Mouse (Mus musculus) myocyte (in vitro differentiated cells): ENCODE data around the gene Herc6. TPM values are rescaled to one million over a fixed set of nuclear protein-coding genes. Genes with fewer than 3 reads are reported as not detected.

Experiments
- H3K27me3 ChIP-seq: one replicate; pipeline ENCODE4 v1.6.1; 2011; ENCODE audit not compliant: control insufficient read depth, insufficient read depth, insufficient read length
- H3K36me3 ChIP-seq: one replicate; pipeline ENCODE4 v1.6.1; 2011; ENCODE audit not compliant: control insufficient read depth, insufficient read depth
- H3K4me2 ChIP-seq: one replicate; pipeline ENCODE4 v1.6.1; 2011; ENCODE audit warnings: low read depth, control low read depth
- H3K4me3 ChIP-seq: one replicate; pipeline ENCODE4 v1.5.1; 2011; ENCODE audit warnings: mild to moderate bottlenecking, control low read depth, moderate library complexity
- H3K79me2 ChIP-seq: one replicate; pipeline ENCODE4 v1.6.1; 2011; ENCODE audit not compliant: control insufficient read depth, insufficient read depth
- H3ac ChIP-seq: one replicate; pipeline ENCODE4 v1.6.1; 2011; ENCODE audit not compliant: control insufficient read depth, insufficient read length
- CEBPB ChIP-seq: IDR thresholded peaks from 2 replicates; pipeline ENCODE4 v1.6.1; 2011; ENCODE audit warnings: mild to moderate bottlenecking, moderate library complexity; ENCODE audit not compliant: poor library complexity, insufficient read depth, severe bottlenecking
- E2F4 ChIP-seq: IDR thresholded peaks from one replicate; pipeline ENCODE4 v1.6.1; 2011; ENCODE audit warnings: mild to moderate bottlenecking, control low read depth, moderate library complexity; ENCODE audit not compliant: insufficient read depth
- MAX ChIP-seq: IDR thresholded peaks from one replicate; pipeline ENCODE4 v1.6.1; 2011; ENCODE audit warnings: low read depth, mild to moderate bottlenecking, control low read depth
- MYOD1 ChIP-seq, 3 experiments: IDR thresholded peaks; one replicate each; pipeline ENCODE4 v1.6.1; 2011; ENCODE audit warnings: control low read depth in 2 of 3, low read depth in 2 of 3, mild to moderate bottlenecking in 2 of 3, moderate library complexity in 1 of 3; ENCODE audit not compliant: insufficient read length in 2 of 3, control insufficient read depth in 1 of 3
- MYOG ChIP-seq, 3 experiments: IDR thresholded peaks; one replicate each; pipeline ENCODE4 v1.6.1; 2011; ENCODE audit warnings: control low read depth in 2 of 3, low read depth in 2 of 3, mild to moderate bottlenecking in 2 of 3; ENCODE audit not compliant: insufficient read length in 2 of 3, control insufficient read depth in 1 of 3, insufficient read depth in 1 of 3
- POLR2A ChIP-seq: IDR thresholded peaks from one replicate; pipeline ENCODE4 v1.6.1; 2011; ENCODE audit warnings: low read depth, mild to moderate bottlenecking, control low read depth, moderate library complexity; ENCODE audit not compliant: insufficient read length
- POLR2AphosphoS2 ChIP-seq: IDR thresholded peaks from one replicate; pipeline ENCODE4 v1.6.1; 2011; ENCODE audit warnings: low read depth, control low read depth; ENCODE audit not compliant: insufficient read length
- REST ChIP-seq: IDR thresholded peaks from one replicate; pipeline ENCODE4 v1.6.1; 2011; ENCODE audit warnings: mild to moderate bottlenecking, control low read depth, moderate library complexity; ENCODE audit not compliant: insufficient read depth, insufficient read length
- SRF ChIP-seq: IDR thresholded peaks from one replicate; pipeline ENCODE4 v1.6.1; 2011; ENCODE audit warnings: low read depth; ENCODE audit not compliant: control insufficient read depth, insufficient read length
- TCF12 ChIP-seq: IDR thresholded peaks from one replicate; pipeline ENCODE4 v1.6.1; 2011; ENCODE audit warnings: mild to moderate bottlenecking, control low read depth; ENCODE audit not compliant: poor library complexity, insufficient read depth, severe bottlenecking
- TCF3 ChIP-seq: IDR thresholded peaks from one replicate; pipeline ENCODE4 v1.6.1; 2011; ENCODE audit warnings: low read depth, control low read depth; ENCODE audit not compliant: insufficient read length
- USF1 ChIP-seq: IDR thresholded peaks from one replicate; pipeline ENCODE4 v1.6.1; 2011; ENCODE audit warnings: low read depth, mild to moderate bottlenecking, control low read depth, moderate library complexity
- polyA plus RNA-seq: library from polyadenylated mRNA; unstranded; fragments of >200 nt; fragmentation: generic; extraction: Trizol; gene quantifications from one replicate; pipeline ENCODE4 v1.2.1, GENCODE M21; 2012; ENCODE audit warnings: missing spikeins

The Herc6 gene
- polyA plus RNA-seq, 1 experiment: 0.44 TPM

- H3K79me2 ChIP-seq: no peaks in the 10 kb centered on the region
- TF ChIP-seq MYOD1 (IDR thresholded peaks at IDR 0.05; ENCODE audit: control insufficient read depth in 1 of 3, insufficient read length in 2 of 3, low read depth in 2 of 3) (no peak), REST (no peak), E2F4 (no peak), POLR2A (no peak), TCF3 (no peak), MAX (no peak), TCF12 (no peak), CEBPB (no peak)
- H3ac ChIP-seq: no peak overlapping the region
- no peaks in the 10 kb centered on the region for H3K36me3 ChIP-seq
- no peak overlapping the region for H3K4me2 ChIP-seq
- no peaks in the 10 kb centered on the region for H3K27me3 ChIP-seq
- H3K4me3 ChIP-seq: no peak overlapping the region
Measured at GRCm38 (mm10) chr6:57607999-57608398, 27.2 kb downstream of the Herc6 start.

DNA sequence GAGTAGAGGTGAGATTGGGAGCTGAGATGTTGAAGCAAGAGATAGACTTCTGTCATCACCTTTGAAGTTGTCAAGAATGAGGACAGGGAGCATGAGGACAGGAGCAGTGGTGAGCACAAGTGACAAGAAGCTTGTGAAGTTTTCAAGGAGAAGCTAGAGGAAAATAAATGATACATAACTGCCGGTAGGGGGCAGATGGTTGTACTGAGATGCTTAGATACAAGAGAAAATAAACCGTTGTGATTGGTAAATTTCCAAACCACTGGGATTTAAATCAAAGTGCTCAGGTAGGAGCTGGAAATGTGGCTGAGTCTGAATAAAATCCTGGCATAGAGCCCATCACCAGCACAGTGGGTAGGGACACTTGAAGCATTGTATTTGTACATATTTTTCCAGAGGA, 28.8 kb downstream of the Herc6 start:
- no peak overlapping the region for H3ac ChIP-seq
- no peaks in the 10 kb centered on the region for H3K36me3 ChIP-seq
- H3K4me2 ChIP-seq: no peak overlapping the region
- no peaks in the 10 kb centered on the region for H3K27me3 ChIP-seq
- H3K79me2 ChIP-seq: no peaks in the 10 kb centered on the region
- TF ChIP-seq MAX (no peak), POLR2AphosphoS2 (no peak), MYOG (IDR thresholded peaks at IDR 0.05; ENCODE audit: control insufficient read depth in 1 of 3, insufficient read depth in 1 of 3, insufficient read length in 2 of 3, low read depth in 2 of 3) (no peak), TCF3 (no peak), SRF (no peak), REST (no peak), POLR2A (no peak), MYOD1 (IDR thresholded peaks at IDR 0.05; ENCODE audit: control insufficient read depth in 1 of 3, insufficient read length in 2 of 3, low read depth in 2 of 3) (no peak), E2F4 (no peak), TCF12 (no peak), USF1 (no peak), CEBPB (no peak)
- H3K4me3 ChIP-seq: no peak overlapping the region

DNA sequence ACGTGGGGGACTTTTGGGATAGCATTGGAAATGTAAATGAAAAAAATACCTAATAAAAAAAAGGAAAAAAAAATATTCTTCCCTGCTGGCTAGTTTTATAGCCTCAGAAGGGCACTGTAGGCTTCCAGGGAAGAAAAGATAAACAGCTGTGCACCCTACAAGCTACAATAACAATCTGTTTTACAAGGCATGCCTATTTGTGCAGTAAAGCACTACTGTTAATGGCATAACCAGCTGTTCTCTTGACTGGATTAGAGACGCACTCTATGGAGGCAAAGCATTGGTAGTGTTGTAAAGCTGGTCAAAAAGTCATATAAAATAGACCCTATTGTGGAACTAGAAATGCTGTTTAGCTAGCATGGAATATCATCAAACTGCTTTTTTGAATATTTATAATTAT, 35.0 kb downstream of the Herc6 start:
- H3K4me2 ChIP-seq: no peak overlapping the region
- H3K79me2 ChIP-seq: no peaks in the 10 kb centered on the region
- H3K4me3 ChIP-seq: no peak overlapping the region
- no peak for TF ChIP-seq USF1
- TF ChIP-seq MYOD1 (IDR thresholded peaks at IDR 0.05; ENCODE audit: control insufficient read depth in 1 of 3, insufficient read length in 2 of 3, low read depth in 2 of 3): no peak
- no peak for TF ChIP-seq MAX
- TF ChIP-seq E2F4: no peak
- no peak overlapping the region for H3ac ChIP-seq
- H3K36me3 ChIP-seq: no peaks in the 10 kb centered on the region
- H3K27me3 ChIP-seq: no peaks in the 10 kb centered on the region

DNA sequence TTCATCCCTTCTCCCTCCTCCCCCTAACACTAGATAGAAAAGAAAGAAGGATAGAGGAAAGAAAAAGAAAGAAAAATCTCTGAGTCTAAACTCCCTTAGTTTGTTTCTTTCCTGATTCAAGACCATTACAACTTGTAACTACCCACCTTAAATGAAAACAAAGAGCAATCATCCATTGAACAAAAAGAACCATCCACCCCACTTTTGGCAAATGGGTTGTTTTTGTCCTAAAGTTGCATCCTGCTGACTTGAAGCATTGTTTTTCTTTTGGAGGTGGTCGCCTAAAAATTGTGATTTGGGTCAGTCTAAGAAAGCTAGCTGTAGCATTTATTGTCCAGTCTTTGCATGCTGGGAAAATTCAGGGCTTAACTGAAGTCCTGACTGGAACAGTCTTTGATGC, 58.7 kb downstream of the Herc6 start:
- TF ChIP-seq CEBPB: no peak
- TF ChIP-seq E2F4: no peak
- TF ChIP-seq TCF3: no peak
- no peak for TF ChIP-seq MAX
- TF ChIP-seq MYOG (IDR thresholded peaks at IDR 0.05; ENCODE audit: control insufficient read depth in 1 of 3, insufficient read depth in 1 of 3, insufficient read length in 2 of 3, low read depth in 2 of 3): no peak
- TF ChIP-seq POLR2A: no peak
- no peak for TF ChIP-seq MYOD1 (IDR thresholded peaks at IDR 0.05; ENCODE audit: control insufficient read depth in 1 of 3, insufficient read length in 2 of 3, low read depth in 2 of 3)
- TF ChIP-seq POLR2AphosphoS2: no peak
- TF ChIP-seq REST: no peak
- TF ChIP-seq TCF12: no peak
- H3K79me2 ChIP-seq: no peaks in the 10 kb centered on the region
- no peaks in the 10 kb centered on the region for H3K27me3 ChIP-seq
- H3K36me3 ChIP-seq: no peaks in the 10 kb centered on the region
- H3K4me3 ChIP-seq: no peak overlapping the region
- no peak overlapping the region for H3ac ChIP-seq
- no peak overlapping the region for H3K4me2 ChIP-seq

DNA sequence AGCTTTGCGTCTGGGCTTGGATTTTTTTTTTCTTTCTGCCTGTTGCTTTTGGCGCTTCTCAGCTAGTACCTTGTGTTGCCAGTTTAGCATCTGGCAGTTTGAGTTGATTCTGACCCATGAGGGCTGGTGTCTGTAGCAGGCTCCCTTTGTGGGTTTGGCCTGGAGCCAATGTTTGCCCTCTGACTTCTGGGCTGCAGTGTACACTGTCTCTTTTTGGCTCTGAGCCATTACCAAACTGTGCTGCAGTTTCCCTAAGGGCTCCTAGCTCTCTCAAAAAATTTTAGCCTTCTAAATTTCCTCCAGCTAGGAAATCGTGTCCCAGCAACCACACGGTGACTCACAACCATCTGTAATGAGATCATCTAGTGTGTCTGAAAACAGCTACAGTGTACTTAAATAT, 61.0 kb downstream of the Herc6 start:
- peak overlapping the region; percentile 31 for H3K4me2 ChIP-seq
- no peak overlapping the region for H3ac ChIP-seq
- no peaks in the 10 kb centered on the region for H3K79me2 ChIP-seq
- no peaks in the 10 kb centered on the region for H3K36me3 ChIP-seq
- H3K4me3 ChIP-seq: no peak overlapping the region
- no peak for TF ChIP-seq E2F4
- TF ChIP-seq CEBPB: no peak
- peak in 1 of 3 experiments; percentile 10 for TF ChIP-seq MYOG (IDR thresholded peaks at IDR 0.05; ENCODE audit: control insufficient read depth in 1 of 3, insufficient read depth in 1 of 3, insufficient read length in 2 of 3, low read depth in 2 of 3)
- H3K27me3 ChIP-seq: no peaks in the 10 kb centered on the region

DNA sequence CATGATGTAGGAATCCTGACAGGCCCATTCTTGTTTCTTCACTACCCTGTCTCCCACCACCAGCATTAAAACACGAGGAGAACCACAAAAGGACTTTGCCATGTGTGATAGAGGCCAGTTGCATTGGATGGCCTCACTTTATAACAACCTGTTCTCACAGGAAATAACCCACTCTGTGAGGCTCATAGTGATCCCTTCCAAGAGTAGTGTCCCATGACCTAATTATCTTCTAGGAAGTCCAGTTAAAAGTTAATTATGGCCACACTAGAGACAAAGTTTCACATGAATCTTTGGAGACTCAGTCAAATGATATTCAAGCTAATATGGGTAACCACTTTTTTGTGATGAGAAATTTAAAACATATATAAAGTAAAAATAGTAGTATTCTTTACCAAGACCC, 66.5 kb downstream of the Herc6 start:
- Histone ChIP-seq H3K79me2 (no peaks in the 10 kb centered on the region), H3K4me2 (no peak overlapping the region), H3K4me3 (no peak overlapping the region), H3K27me3 (no peaks in the 10 kb centered on the region), H3ac (no peak overlapping the region), H3K36me3 (no peaks in the 10 kb centered on the region)
- TF ChIP-seq SRF (no peak), E2F4 (no peak), TCF3 (no peak), REST (no peak), MAX (no peak), CEBPB (no peak), POLR2AphosphoS2 (no peak)
